Comparison of ENCODE assay signal across 8 mouse cellular contexts in genomic region chr9:120171295-120171694, GRCm38 (mm10). TPM values are rescaled to one million over a fixed set of nuclear protein-coding genes. Genes with fewer than 3 reads are reported as not detected.
DNase-seq lines count a peak whose midpoint lies in the region; ATAC-seq and TF ChIP-seq lines count a peak whose summit lies in the region.

No protein-coding gene starts in this region.

- TF ChIP-seq CTCF in lung, adult 2 months (IDR thresholded peaks at IDR 0.05; ENCODE audit: insufficient read depth, low read length): peak; percentile 65

- TF ChIP-seq POLR2A in lung, adult 2 months (IDR thresholded peaks at IDR 0.05; ENCODE audit: borderline replicate concordance, extremely low read depth, low read depth, low read length): no peak

- H3K36me3 ChIP-seq in embryonic facial prominence, embryonic 11.5 days (replicated peaks; ENCODE audit: control insufficient read depth, insufficient read depth, low read depth, low read length): no peaks in the 10 kb centered on the region

- no peak overlapping the region for H3K27ac ChIP-seq in embryonic facial prominence, embryonic 11.5 days (replicated peaks; ENCODE audit: low read depth, low read length)

- H3K9ac ChIP-seq in embryonic facial prominence, embryonic 11.5 days (replicated peaks; ENCODE audit: low read length): no peak overlapping the region

- no peak for ATAC-seq in embryonic facial prominence, embryonic 11.5 days (replicated peaks; ENCODE audit: insufficient number of reproducible peaks, low FRiP score, low TSS enrichment, low read depth)

- 42% methylated on average over 5 of the region's 5 CpGs for WGBS in embryonic facial prominence, embryonic 11.5 days
- 29% methylated on average over 5 of the region's 5 CpGs for WGBS in lung, adult 2 months

- peak; percentile 21 for DNase-seq in cerebellum, adult 11 months
- DNase-seq in cerebellum, adult 11-12 months: no peak
- peak; percentile 42 for DNase-seq in 3T3-L1 (ENCODE audit: low read depth, low spot score)
- peak; percentile 85 for DNase-seq in adrenal gland, postnatal 10 days
- peak; percentile 70 for DNase-seq in embryonic facial prominence, embryonic 11.5 days (ENCODE audit: low spot score)
- peak; percentile 85 for DNase-seq in kidney, postnatal 10 days
- DNase-seq in lung, adult 2 months: peak; percentile 44
- DNase-seq in spleen, adult 18-20 months: peak; percentile 16 to 54

- H3K4me2 ChIP-seq in embryonic facial prominence, embryonic 11.5 days (ENCODE audit: low read depth, low read length): no peak overlapping the region

- H3K27me3 ChIP-seq in embryonic facial prominence, embryonic 11.5 days (ENCODE audit: control insufficient read depth, insufficient read depth, low read length): no peaks in the 10 kb centered on the region

- H3K4me3 ChIP-seq in embryonic facial prominence, embryonic 11.5 days (ENCODE audit: low read depth, low read length): no peak overlapping the region
- H3K4me3 ChIP-seq in lung, adult 2 months (replicated peaks; ENCODE audit: extremely low read depth, low read depth, low read length): no peak overlapping the region

- no peaks in the 10 kb centered on the region for H3K4me1 ChIP-seq in embryonic facial prominence, embryonic 11.5 days (ENCODE audit: control insufficient read depth, insufficient read depth, low read length)
- no peaks in the 10 kb centered on the region for H3K4me1 ChIP-seq in lung, adult 2 months (ENCODE audit: control insufficient read depth, insufficient read depth, low read length)

- no peaks in the 10 kb centered on the region; the same call in 1 of the 2 replicates for H3K9me3 ChIP-seq in embryonic facial prominence, embryonic 11.5 days (replicated peaks; ENCODE audit: control insufficient read depth, low read length)

RNA-seq across cellular contexts. Expression of gene Mobp, which starts 21.8 kb away (rescaled TPM):
- under 1 TPM; 0.09 to 0.27 TPM for total RNA-seq in adrenal gland, postnatal 10 days (2021)
- 0.60 and 1.1 TPM in 2 replicates for polyA plus RNA-seq in embryonic facial prominence, embryonic 11.5 days (2014; fragmentation: Nextera tagmentation; extraction: Ambion mirVana)
- not detected in 2 replicates for polyA plus RNA-seq in lung, adult 2 months (2012; rRNA removed)

RNA-seq across cellular contexts. Expression of gene Rpsa, which starts 43.8 kb away (rescaled TPM):
- 100 to 1,000 TPM; 879 to 949 TPM for total RNA-seq in adrenal gland, postnatal 10 days (2021)
- polyA plus RNA-seq in embryonic facial prominence, embryonic 11.5 days (2014; fragmentation: Nextera tagmentation; extraction: Ambion mirVana): 1,419 and 1,591 TPM in 2 replicates
- polyA plus RNA-seq in lung, adult 2 months (2012; rRNA removed): 1,383 and 1,388 TPM in 2 replicates
